Mouse (Mus musculus) thymus, adult 2 months (tissue): ENCODE measurements at regions not wholly inside any gene's neighbourhood (a gene's known extent, or its start where the extent isn't known, plus 50 kb on each side); places are given as distances from the start of the nearest gene placed in this dataset.
"Not testable (repeated sequence)": the region's sequence is repeated elsewhere in the genome, so short reads cannot be mapped to it uniquely, and the experiment has no call there.

Experiments
- DNase-seq: peaks from one replicate; pipeline ENCODE4 v3.0.0; 2021
- H3K27ac ChIP-seq: fragments of 200-500 bp; 2 replicates; pipeline ENCODE4 v1.5.1; 2012; ENCODE audit warnings: low read length, control low read depth; ENCODE audit not compliant: control insufficient read depth, insufficient read depth
- H3K27me3 ChIP-seq: fragments of 200-500 bp; 2 replicates; pipeline ENCODE4 v1.6.1; 2012; ENCODE audit warnings: mild to moderate bottlenecking, low read length, moderate library complexity, mixed read lengths; ENCODE audit not compliant: control insufficient read depth, insufficient read depth
- H3K36me3 ChIP-seq: fragments of 200-500 bp; 2 replicates; pipeline ENCODE4 v1.6.1; 2012; ENCODE audit warnings: mild to moderate bottlenecking, low read length, moderate library complexity; ENCODE audit not compliant: control insufficient read depth, insufficient read depth
- H3K4me1 ChIP-seq: fragments of 200-500 bp; replicated peaks from 2 replicates; pipeline ENCODE4 v1.6.1; 2012; ENCODE audit warnings: low read length; ENCODE audit not compliant: control insufficient read depth, insufficient read depth
- H3K4me3 ChIP-seq: fragments of 200-500 bp; 2 replicates; pipeline ENCODE4 v1.5.1; 2012; ENCODE audit warnings: mild to moderate bottlenecking, low read length, control low read depth, moderate library complexity; ENCODE audit not compliant: control insufficient read depth, insufficient read depth
- CTCF ChIP-seq: fragments of 200-500 bp; IDR thresholded peaks from 2 replicates; pipeline ENCODE4 v1.5.1; 2012; ENCODE audit warnings: mild to moderate bottlenecking, control low read depth, low read length, moderate library complexity, borderline replicate concordance; ENCODE audit not compliant: control insufficient read depth, poor library complexity, insufficient read depth; ENCODE audit errors: extremely low read depth
- POLR2A ChIP-seq: fragments of 200-500 bp; IDR thresholded peaks from 2 replicates; pipeline ENCODE4 v1.6.1; 2012; ENCODE audit warnings: mild to moderate bottlenecking, low read length, control low read depth, moderate library complexity; ENCODE audit not compliant: control insufficient read depth, poor library complexity, insufficient read depth; ENCODE audit errors: extremely low read depth
- WGBS: fragments of 180-500 bp; shearing (Covaris S2); methylation state at CpG from one replicate; pipeline ENCODE4 v1.1.7; 2018; 5-methylcytosine and 5-hydroxymethylcytosine counted together

DNA sequence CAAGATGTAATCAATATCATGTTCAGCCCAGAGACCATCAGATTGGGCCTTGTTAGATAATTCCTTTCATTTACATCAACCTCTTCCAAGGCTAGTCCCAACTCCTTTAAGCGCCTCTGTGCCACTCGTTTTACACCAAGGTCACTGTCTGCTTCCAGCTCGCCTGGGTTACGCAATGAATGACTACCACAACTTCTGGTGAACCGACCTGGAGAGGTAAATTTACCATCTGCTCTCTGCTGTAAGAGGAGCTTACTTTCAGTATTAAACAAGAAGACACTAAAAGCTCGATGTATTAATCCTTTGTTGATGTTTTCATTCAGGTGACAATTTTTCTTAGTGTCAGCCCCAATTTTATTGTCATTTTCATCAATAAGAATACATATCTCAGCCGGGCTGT, 51.7 kb upstream of the Fam174b start:
- no peak for DNase-seq
- no peaks in the 10 kb centered on the region for H3K36me3 ChIP-seq
- no peak for TF ChIP-seq CTCF
- no peak for TF ChIP-seq POLR2A
- no peaks in the 10 kb centered on the region for H3K4me1 ChIP-seq
- no peaks in the 10 kb centered on the region for H3K27me3 ChIP-seq
- no peak overlapping the region for H3K4me3 ChIP-seq
- H3K27ac ChIP-seq, result no peak overlapping the region
- WGBS, result 87% methylated on average over 7 of the region's 7 CpGs

- DNase-seq, H3K27ac ChIP-seq, H3K27me3 ChIP-seq, H3K4me3 ChIP-seq, H3K36me3 ChIP-seq, H3K4me1 ChIP-seq: not testable (repeated sequence)
- 94% methylated on average over 15 of the region's 17 CpGs for WGBS
Observed at GRCm38 (mm10) chr7:73686245-73686644, 53.9 kb upstream of the Fam174b start.

- TF ChIP-seq POLR2A (no peak), CTCF (no peak)
- WGBS, result 91% methylated on average over 5 of the region's 5 CpGs
- DNase-seq, result no peak
- Histone ChIP-seq H3K27me3 (no peaks in the 10 kb centered on the region), H3K36me3 (no peaks in the 10 kb centered on the region), H3K4me1 (no peaks in the 10 kb centered on the region), H3K27ac (no peak overlapping the region), H3K4me3 (no peak overlapping the region)
Observed at GRCm38 (mm10) chr7:73682756-73683155, 57.3 kb upstream of the Fam174b start.

DNA sequence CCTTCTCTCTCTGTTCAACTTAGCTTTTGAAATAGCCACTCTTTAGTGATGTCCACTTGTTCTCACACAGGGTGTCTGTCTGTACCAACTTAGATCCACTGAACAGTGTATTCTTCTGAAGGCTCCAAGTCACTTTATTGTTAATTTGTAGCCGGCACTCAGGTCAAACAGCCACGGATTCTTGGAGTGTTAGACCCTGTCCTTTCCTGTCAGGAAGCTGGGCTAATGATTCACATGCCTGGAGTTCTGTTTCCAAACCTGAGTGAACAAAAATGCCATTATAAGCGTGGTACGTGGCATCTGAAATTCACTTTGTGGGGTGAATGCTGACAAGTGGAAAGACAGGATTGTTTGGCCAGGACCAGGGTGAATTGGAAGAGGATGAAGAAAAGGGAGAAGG, 69.5 kb upstream of the Fam174b start:
- no peaks in the 10 kb centered on the region for H3K4me1 ChIP-seq
- TF ChIP-seq CTCF (no peak), POLR2A (no peak)
- H3K27ac ChIP-seq, result no peak overlapping the region
- no peak overlapping the region for H3K4me3 ChIP-seq
- DNase-seq, result no peak
- WGBS, result 45% methylated on average over 4 of the region's 4 CpGs
- no peaks in the 10 kb centered on the region for H3K36me3 ChIP-seq
- H3K27me3 ChIP-seq, result no peaks in the 10 kb centered on the region

GRCm38 (mm10) chr7:73668791-73669190, 71.3 kb upstream of the Fam174b start:
- DNase-seq, result no peak

DNA sequence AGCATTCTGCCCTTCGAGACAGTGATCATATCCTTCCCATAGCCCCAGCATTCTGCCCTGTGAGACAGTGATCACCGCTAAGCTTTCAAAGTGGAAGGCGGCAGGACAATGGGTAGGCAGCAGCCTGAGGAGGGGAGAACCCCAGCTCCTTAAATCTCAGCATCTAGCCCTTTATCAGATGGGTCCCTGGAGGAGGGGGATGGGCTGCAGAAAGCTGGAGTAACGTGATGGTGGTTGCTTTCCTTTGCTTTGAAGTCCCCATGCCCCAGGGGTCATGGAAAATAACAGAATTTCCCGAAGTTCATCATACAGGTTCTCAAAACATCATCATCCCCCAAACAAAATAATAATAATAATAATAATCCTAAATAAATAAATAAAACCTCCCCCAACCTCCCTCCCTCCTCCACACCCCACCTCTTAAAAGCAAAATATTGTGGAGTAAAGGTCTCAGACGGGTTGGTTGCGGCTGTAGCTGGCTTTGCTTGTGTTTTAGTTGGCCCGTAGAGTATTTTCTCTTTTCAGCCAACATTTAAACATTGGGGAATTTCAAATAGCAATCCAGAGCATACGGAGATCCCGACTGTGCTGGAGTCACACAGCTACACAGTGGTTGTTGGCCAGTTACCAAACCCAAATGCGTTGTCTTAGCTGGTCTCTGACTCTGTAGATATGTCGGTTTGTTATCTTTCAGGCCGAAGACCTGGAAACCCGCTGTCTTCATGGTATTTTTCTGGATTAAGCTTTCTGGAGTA, 73.0 kb upstream of the Fam174b start:
- DNase-seq, result no peak
- TF ChIP-seq CTCF, result no peak
- TF ChIP-seq POLR2A, result no peak

More at GRCm38 (mm10) chr7:73668791-73669190, 71.3 kb upstream of the Fam174b start:
- Histone ChIP-seq H3K36me3 (no peaks in the 10 kb centered on the region), H3K4me3 (no peak overlapping the region), H3K4me1 (no peaks in the 10 kb centered on the region), H3K27me3 (no peaks in the 10 kb centered on the region), H3K27ac (no peak overlapping the region)
- 81% methylated on average over 2 of the region's 2 CpGs for WGBS
- TF ChIP-seq POLR2A (no peak), CTCF (no peak)

GRCm38 (mm10) chr7:73664962-73665361, 75.1 kb upstream of the Fam174b start:
- H3K36me3 ChIP-seq, result no peaks in the 10 kb centered on the region
- no peak overlapping the region for H3K4me3 ChIP-seq
- no peaks in the 10 kb centered on the region for H3K27me3 ChIP-seq
- DNase-seq, result no peak
- WGBS, result 93% methylated on average over 6 of the region's 6 CpGs
- H3K4me1 ChIP-seq, result no peaks in the 10 kb centered on the region
- TF ChIP-seq POLR2A (no peak), CTCF (no peak)
- H3K27ac ChIP-seq, result no peak overlapping the region

More for the DNA sequence above, 73.0 kb upstream of the Fam174b start:
- no peaks in the 10 kb centered on the region for H3K36me3 ChIP-seq
- H3K27me3 ChIP-seq, result no peaks in the 10 kb centered on the region
- WGBS, result 86% methylated on average over 14 of the region's 14 CpGs
- no peaks in the 10 kb centered on the region for H3K4me1 ChIP-seq
- H3K4me3 ChIP-seq, result no peak overlapping the region
- no peak overlapping the region for H3K27ac ChIP-seq
